Mouse (Mus musculus): Measurements from ENCODE around the gene Rab11fip3.

GRCm38 (mm10) chr17:26023966-26024365 lies 45.4 kb downstream of the Rab11fip3 start:
- TF ChIP-seq CTCF (IDR thresholded peaks at IDR 0.05; ENCODE audit: borderline replicate concordance, control insufficient read depth, extremely low read depth, insufficient read depth, low read length, poor library complexity) (no peak), POLR2A (IDR thresholded peaks at IDR 0.05; ENCODE audit: control insufficient read depth, extremely low read depth, insufficient read depth, low read length, poor library complexity) (no peak)
